Mouse (Mus musculus): ENCODE data around the gene Atp9a. TPM values are rescaled to one million over a fixed set of nuclear protein-coding genes. Genes with fewer than 3 reads are reported as not detected.
"Not testable (repeated sequence)": the region's sequence is repeated elsewhere in the genome, so short reads cannot be mapped to it uniquely, and the experiment has no call there.

Gene Atp9a
- total RNA-seq (2021): 100 to 1,000 TPM; 418 to 426 TPM
- long read RNA-seq, experiment 1, transcript Atp9a-201 (28 exons, 3,529 nt): major isoform, 698 of 882 reads
- long read RNA-seq, experiment 1, transcript Atp9a-204 (28 exons, 3,456 nt): minor isoform, 12 of 882 reads
- long read RNA-seq, experiment 1, transcript Atp9a-202 (28 exons, 3,729 nt): minor isoform, 9 of 882 reads
- long read RNA-seq, experiment 1, partial matches to known transcripts: 112 of 882 reads
- long read RNA-seq, experiment 1, other reads (novel, unspliced or antisense): 51 of 882 reads
- long read RNA-seq, experiment 2, transcript Atp9a-201 (28 exons, 3,529 nt): major isoform, 656 of 799 reads
- long read RNA-seq, experiment 2, transcript Atp9a-204 (28 exons, 3,456 nt): minor isoform, 7 of 799 reads
- long read RNA-seq, experiment 2, partial matches to known transcripts: 89 of 799 reads
- long read RNA-seq, experiment 2, other reads (novel, unspliced or antisense): 45 of 799 reads

DNA sequence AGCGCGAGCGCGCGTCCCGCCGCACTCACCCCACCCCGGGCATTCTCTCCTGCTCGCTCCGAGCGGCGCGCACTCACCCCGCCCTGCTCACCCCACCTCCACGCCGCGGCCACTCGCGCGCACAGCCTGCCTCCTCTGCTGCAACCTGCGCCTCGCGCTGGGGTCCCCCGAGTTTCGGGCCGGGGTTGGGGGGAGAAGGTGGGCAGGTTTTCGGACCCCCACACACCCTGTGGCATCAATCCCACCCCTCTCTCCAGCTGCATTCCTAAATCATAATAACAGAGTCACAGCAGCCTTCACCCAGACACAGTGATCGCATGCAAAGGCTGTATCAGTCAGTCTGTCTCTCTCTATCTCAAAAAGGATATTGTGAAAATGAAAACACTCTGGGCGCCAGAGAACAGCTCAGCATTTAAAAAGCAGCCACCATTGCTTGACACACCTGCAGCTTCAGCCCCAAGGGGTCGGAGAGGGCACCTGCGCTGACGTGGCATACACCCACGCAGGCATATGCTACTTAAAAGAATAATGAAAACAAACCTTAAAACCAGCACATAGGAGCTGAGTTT lies at the start of gene Atp9a:
Atp9a (minus strand) TSS at position 351 of the 569 bp plus-strand sequence.
- peak; percentile 74 to 78 for DNase-seq (ENCODE audit: low spot score in 2 of 2)
- intact Hi-C loops (cut with DNase I): loop anchor here (5.0 kb wide), 2 partner anchors 50 to 895 kb away; no protein-coding TSS in a partner anchor

DNA sequence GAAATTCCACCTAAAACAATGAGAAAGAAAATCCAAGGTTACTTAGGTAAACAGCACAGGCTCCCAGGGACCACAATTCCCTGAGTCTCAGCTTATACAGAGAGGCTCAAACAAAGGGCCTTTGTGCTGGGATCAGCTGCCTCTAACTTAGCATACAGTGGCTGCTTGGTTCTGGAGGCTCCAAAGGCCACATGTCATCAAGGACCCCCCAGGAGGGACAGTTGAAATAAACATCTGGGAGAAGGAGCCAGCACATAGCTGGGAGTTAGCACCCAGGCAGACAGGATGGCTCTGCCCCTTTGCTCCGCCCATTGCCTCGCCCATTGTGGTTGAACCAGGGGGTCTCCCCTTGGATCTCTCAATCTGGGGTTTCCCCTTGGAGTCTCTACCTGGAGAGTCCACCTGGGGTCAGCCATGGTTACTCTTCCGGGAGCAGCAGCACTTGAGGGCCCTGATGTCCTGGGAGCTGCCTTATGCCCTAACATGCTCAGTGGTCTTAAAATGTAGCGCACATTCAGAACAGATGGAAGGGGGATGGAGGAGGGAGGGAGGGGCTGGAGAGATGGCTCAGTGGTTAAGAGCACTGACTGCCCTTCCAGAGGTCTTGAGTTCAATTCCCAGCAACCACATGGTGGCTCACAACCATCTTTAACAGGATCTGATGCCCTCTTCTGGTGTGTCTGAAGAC lies 49.0 kb upstream of the Atp9a start:
- intact Hi-C loops (cut with DNase I): no loop called here
- no peak for DNase-seq (ENCODE audit: low spot score in 2 of 2)

GRCm38 (mm10) chr2:168786174-168786573 lies 44.0 kb upstream of the Atp9a start:
- intact Hi-C loops (cut with DNase I): no loop called here
- DNase-seq (ENCODE audit: low spot score in 2 of 2): no peak

GRCm38 (mm10) chr2:168780596-168780995 lies 38.4 kb upstream of the Atp9a start:
- intact Hi-C loops (cut with DNase I): no loop called here
- DNase-seq (ENCODE audit: low spot score in 2 of 2): no peak

GRCm38 (mm10) chr2:168780024-168780423 lies 37.8 kb upstream of the Atp9a start:
- DNase-seq (ENCODE audit: low spot score in 2 of 2): peak in 1 of 2 experiments; percentile 22
- intact Hi-C loops (cut with DNase I): no loop called here

DNA sequence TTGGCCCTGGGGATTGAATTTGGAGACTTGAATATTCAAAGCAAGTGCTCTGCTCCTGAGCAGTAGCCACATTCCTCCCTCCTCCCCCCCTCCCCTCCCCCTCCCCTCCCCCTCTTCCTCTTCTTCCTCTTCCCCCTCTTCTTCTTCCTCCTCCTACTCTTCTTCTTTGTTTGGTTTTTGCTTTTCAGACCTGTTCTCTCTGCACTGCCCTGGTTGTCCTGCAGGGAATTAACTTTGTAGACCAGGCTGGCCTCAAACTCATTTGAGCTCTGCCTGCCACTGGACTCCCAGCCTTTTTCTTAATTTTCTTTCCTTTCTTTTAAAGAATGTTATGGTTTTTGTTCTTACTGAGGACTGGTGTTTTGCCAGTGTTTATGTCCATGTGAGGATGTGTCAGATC lies 35.3 kb upstream of the Atp9a start:
- no peak for DNase-seq (ENCODE audit: low spot score in 2 of 2)
- intact Hi-C loops (cut with DNase I): no loop called here

GRCm38 (mm10) chr2:168776238-168776637 lies 34.0 kb upstream of the Atp9a start:
- no peak for DNase-seq (ENCODE audit: low spot score in 2 of 2)
- intact Hi-C loops (cut with DNase I): no loop called here

- intact Hi-C loops (cut with DNase I): loop anchor here (5.0 kb wide), 1 partner anchor 73 kb away; no protein-coding TSS in a partner anchor
- DNase-seq (ENCODE audit: low spot score in 2 of 2): no peak
Observed at GRCm38 (mm10) chr2:168769259-168769658, 27.1 kb upstream of the Atp9a start.

- intact Hi-C loops (cut with DNase I): loop anchor here (5.0 kb wide), 1 partner anchor 75 kb away; no protein-coding TSS in a partner anchor
- no peak for DNase-seq (ENCODE audit: low spot score in 2 of 2)
Observed at GRCm38 (mm10) chr2:168767582-168767981, 25.4 kb upstream of the Atp9a start, which contains the start of gene Sall4. Sall4 (minus strand) TSS chr2:168767943.

DNA sequence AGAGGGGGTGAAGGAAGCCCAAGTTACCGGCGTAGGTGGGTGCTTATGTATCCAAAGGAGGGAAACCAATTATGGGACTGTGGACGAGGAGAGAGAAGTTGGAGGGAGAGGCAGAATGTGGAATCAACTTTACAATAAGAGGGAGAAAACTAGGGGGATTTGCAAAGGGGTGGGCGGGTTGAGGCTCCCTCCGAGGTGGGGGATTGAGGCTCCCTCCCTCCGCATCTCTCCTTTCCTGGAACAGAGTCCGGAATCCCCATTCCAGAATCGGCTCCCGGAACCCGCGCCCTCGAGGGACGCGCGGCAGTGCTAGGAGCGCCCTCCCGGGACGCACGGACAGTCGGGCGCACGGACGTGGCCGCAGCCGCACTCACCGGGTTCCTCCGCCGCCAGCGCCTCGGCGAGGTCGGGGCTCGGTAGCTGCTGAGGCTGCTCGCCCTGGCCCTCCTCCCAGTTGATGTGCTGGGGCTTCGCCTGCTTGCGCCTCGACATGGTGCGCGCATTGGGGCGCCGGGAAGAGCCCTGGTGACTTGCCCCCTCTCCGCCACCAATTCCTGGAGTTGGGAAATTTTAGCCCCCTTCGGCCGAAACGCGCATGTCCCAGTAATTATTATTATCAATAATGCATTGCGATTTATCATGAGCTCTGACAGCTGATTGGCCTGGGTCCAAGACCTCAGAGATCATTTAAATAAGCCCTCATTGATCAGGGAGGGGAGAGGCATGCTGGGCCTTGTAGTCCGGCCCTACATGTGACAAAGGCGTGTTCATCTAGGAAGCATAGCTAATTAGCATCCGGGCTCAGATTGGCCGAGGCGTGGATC lies 24.5 kb upstream of the Atp9a start:
- intact Hi-C loops (cut with DNase I): loop anchor here (5.0 kb wide), 1 partner anchor 76 kb away; no protein-coding TSS in a partner anchor
- DNase-seq (ENCODE audit: low spot score in 2 of 2): peak in 1 of 2 experiments; percentile 16

DNA sequence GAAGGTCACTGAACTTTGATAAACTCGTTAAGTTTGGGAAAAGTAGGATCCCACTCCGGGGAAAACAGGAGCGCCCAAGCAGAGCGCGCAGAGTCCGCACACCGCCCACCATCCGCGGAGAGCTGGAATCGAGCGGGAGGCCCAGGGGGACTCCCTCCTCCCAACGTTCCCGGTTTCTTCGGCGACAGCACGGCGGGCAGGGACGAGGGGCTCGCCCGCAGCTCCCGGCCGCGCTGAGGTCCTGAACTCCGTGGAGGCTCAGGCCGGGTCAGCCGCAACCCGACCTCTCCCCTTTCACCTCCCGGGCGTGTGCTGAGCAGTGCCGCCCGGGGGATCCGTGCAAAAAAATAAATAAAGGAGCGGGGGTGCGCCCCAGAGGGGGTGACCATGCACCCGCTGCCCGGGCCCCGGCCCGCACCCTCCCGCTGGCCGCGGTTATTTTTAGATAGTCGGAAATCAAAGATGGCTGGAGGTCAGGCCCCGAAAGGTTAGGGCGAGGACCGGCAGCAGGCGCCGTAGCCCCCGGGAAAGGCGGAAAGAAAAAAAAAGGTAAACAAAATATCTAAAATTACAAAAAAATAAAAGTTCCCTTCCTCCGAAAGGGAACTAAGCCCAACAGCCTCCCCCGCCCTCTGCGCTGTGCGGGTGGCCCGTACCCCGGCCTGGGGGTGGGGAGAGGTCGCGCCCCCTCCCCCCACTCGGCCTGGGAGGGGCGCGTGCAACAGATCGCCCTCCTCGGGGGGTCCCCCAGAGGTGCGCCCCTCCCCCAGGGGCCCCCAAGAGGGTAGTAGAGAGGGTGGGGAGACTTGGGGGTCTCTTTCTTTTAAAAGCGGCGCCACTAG lies 23.7 kb upstream of the Atp9a start:
- intact Hi-C loops (cut with DNase I): loop anchor here (5.0 kb wide), 1 partner anchor 76 kb away; no protein-coding TSS in a partner anchor
- DNase-seq (ENCODE audit: low spot score in 2 of 2): no peak

- DNase-seq (ENCODE audit: low spot score in 2 of 2): peak in 1 of 2 experiments; percentile 36
- intact Hi-C loops (cut with DNase I): loop anchor here (5.0 kb wide), 1 partner anchor 77 kb away; no protein-coding TSS in a partner anchor
Observed at GRCm38 (mm10) chr2:168765065-168765681, 23.0 kb upstream of the Atp9a start.

GRCm38 (mm10) chr2:168764460-168764867 lies 22.3 kb upstream of the Atp9a start:
- no peak for DNase-seq (ENCODE audit: low spot score in 2 of 2)
- intact Hi-C loops (cut with DNase I): no loop called here

GRCm38 (mm10) chr2:168763785-168764184 lies 21.6 kb upstream of the Atp9a start:
- intact Hi-C loops (cut with DNase I): no loop called here
- no peak for DNase-seq (ENCODE audit: low spot score in 2 of 2)

DNA sequence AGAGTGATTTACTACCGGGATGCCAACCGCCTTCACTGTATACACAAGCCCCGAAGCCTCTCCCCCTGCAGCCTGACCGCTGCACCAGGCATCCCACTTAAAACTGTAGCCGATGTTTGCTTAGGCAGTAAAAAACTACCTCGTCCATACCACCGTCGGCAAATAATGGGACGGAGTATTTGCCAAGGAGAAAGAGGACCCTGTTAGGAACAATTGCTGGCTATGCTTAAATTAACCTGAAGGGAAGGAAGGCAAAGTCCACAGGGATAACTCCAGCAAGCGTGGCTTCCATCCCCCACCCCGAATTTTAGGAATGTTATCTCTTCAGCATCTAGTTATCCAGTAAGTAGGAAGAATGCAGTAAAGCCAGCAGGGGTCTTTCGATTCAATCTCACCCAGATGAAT lies 20.2 kb upstream of the Atp9a start:
- intact Hi-C loops (cut with DNase I): no loop called here

GRCm38 (mm10) chr2:168761954-168762353 lies 19.7 kb upstream of the Atp9a start:
- intact Hi-C loops (cut with DNase I): no loop called here
- no peak for DNase-seq (ENCODE audit: low spot score in 2 of 2)

More for the DNA sequence above, 20.2 kb upstream of the Atp9a start:
- no peak for DNase-seq (ENCODE audit: low spot score in 2 of 2)

DNA sequence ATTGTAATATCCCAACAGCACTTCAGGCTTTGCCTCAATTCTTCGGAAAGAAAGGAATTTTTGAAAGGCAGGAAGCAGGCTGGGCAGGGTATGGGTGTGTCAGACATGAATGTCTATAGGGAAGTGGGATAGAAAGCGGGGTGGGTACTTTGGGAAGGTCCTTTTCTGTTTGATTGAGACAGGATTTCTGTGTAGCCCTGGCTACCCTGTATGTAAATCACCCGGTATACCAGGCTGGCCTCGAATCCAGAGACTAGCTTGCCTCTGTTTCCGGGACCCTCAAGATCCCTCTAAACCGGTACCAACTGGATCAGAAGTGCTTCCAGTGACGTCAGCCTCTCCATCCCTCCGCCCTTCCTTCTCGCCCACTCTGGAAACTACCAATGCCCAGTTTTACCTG lies 18.9 kb upstream of the Atp9a start:
- no peak for DNase-seq (ENCODE audit: low spot score in 2 of 2)
- intact Hi-C loops (cut with DNase I): no loop called here

- intact Hi-C loops (cut with DNase I): loop anchor here (5.0 kb wide), 2 partner anchors 52 to 893 kb away; no protein-coding TSS in a partner anchor
- DNase-seq (ENCODE audit: low spot score in 2 of 2): not testable (repeated sequence)
Observed at GRCm38 (mm10) chr2:168744406-168744805, 2.2 kb upstream of the Atp9a start.

All from left cerebral cortex, postnatal 14 days (tissue).